Mouse (Mus musculus) layer of hippocampus, postnatal 14 days (tissue): ENCODE data around the gene 2610528J11Rik. TPM values are rescaled to one million over a fixed set of nuclear protein-coding genes. Genes with fewer than 3 reads are reported as not detected.
"Not testable (repeated sequence)": the region's sequence is repeated elsewhere in the genome, so short reads cannot be mapped to it uniquely, and the experiment has no call there.

Source experiments
- DNase-seq, 2 experiments: peaks; one replicate each; pipeline ENCODE4 v3.0.0; 2021 to 2022; ENCODE audit warnings: low spot score in 2 of 2, mixed read lengths in 1 of 2
- total RNA-seq, 2 experiments: library from RNA; stranded (reverse); gene quantifications; 2 replicates each; pipeline ENCODE4 v1.2.3; 2021

Gene 2610528J11Rik
- total RNA-seq, 2 experiments from 2014 or later = not detected

- DNase-seq = no peak
These were observed 13.1 kb downstream of the 2610528J11Rik start for GRCm38 (mm10) chr4:118539904-118540303.

- DNase-seq = no peak
These were observed 15.8 kb downstream of the 2610528J11Rik start for GRCm38 (mm10) chr4:118542510-118543157.

- DNase-seq = no peak
These were observed 16.3 kb downstream of the 2610528J11Rik start for GRCm38 (mm10) chr4:118543158-118543530.

- DNase-seq = no peak
These were observed 16.9 kb downstream of the 2610528J11Rik start, which contains the start of gene Tmem125 for GRCm38 (mm10) chr4:118543592-118544260. Tmem125 (minus strand) TSS chr4:118544044.

- DNase-seq = no peak
These were observed 17.8 kb downstream of the 2610528J11Rik start for GRCm38 (mm10) chr4:118544441-118545127.

- DNase-seq = peak; percentile 42 to 52
These were observed 20.8 kb downstream of the 2610528J11Rik start for GRCm38 (mm10) chr4:118547424-118548129.

GRCm38 (mm10) chr4:118548130-118548480 is 21.3 kb downstream of the 2610528J11Rik start:
- not testable (repeated sequence) for DNase-seq

- no peak for DNase-seq
These were observed 26.3 kb downstream of the 2610528J11Rik start for GRCm38 (mm10) chr4:118553039-118553649.

GRCm38 (mm10) chr4:118564062-118564925 is 37.5 kb downstream of the 2610528J11Rik start:
- DNase-seq = no peak

- DNase-seq = no peak
These were observed 38.1 kb downstream of the 2610528J11Rik start for GRCm38 (mm10) chr4:118564926-118565279.

GRCm38 (mm10) chr4:118566161-118566676 is 39.4 kb downstream of the 2610528J11Rik start:
- DNase-seq = peak; percentile 31 to 57

GRCm38 (mm10) chr4:118568709-118569108 is 41.9 kb downstream of the 2610528J11Rik start:
- DNase-seq = no peak

- DNase-seq = no peak
These were observed 42.5 kb downstream of the 2610528J11Rik start for GRCm38 (mm10) chr4:118569320-118569719.

GRCm38 (mm10) chr4:118571441-118571840 is 44.6 kb downstream of the 2610528J11Rik start:
- no peak for DNase-seq

GRCm38 (mm10) chr4:118576097-118576496 is 49.3 kb downstream of the 2610528J11Rik start:
- peak; percentile 87 to 93 for DNase-seq

- DNase-seq = peak in 1 of 2 experiments; percentile 36
These were observed 52.5 kb downstream of the 2610528J11Rik start for GRCm38 (mm10) chr4:118579313-118579712.
